Comparison of ENCODE assay signal across 20 mouse cellular contexts in the genomic region with DNA sequence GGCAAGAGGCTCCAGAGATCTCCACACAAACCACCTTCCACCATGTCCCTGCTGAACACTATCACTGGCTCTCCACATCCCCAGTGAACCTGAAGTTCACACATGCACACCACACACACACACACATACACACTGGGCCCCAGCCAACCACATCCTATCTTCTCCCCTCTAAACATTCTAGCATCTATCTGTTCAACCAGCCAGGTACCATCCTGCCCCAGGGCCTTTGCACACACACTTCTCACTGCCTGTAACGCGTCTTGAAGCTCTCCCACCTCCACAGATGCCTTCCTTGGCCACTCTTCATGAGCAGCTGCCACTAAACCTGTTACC. TPM values are rescaled to one million over a fixed set of nuclear protein-coding genes. Genes with fewer than 3 reads are reported as not detected.
DNase-seq lines count a peak whose midpoint lies in the region; ATAC-seq lines count a peak whose summit lies in the region.
"Had no signal": no experiment of that assay in that cellular context is flagged by ENCODE, and none has a peak within 500 bp of the region (broad histone marks: within the 10 kb centered on the region; RNA-seq: fewer than 3 reads in every experiment).

No protein-coding gene starts in this region.

- no peak for ATAC-seq in liver, embryonic 11.5 days (replicated peaks; ENCODE audit: low FRiP score)
- ATAC-seq in activated CD4-positive, CD25-positive, alpha-beta regulatory T cell, adult 4 months, result peak; percentile 44
- ATAC-seq in liver, embryonic 15.5 days (ENCODE audit: insufficient read depth), result no peak
- ATAC-seq in forebrain, embryonic 14.5 days, result no peak
- ATAC-seq: intestine, embryonic 16.5 days had no signal

- 97% methylated on average over 2 of the region's 2 CpGs for WGBS in liver, embryonic 11.5 days
- 93% methylated on average over 2 of the region's 2 CpGs for WGBS in liver, embryonic 15.5 days (ENCODE audit: insufficient replicate concordance)
- WGBS in forebrain, embryonic 14.5 days, result 83% methylated on average over 2 of the region's 2 CpGs

- H3K4me2 ChIP-seq in liver, embryonic 11.5 days, result peak overlapping the region; percentile 12; the same call in 1 of the 2 replicates
- H3K4me2 ChIP-seq in liver, embryonic 15.5 days, result peak overlapping the region; percentile 80
- no peak overlapping the region for H3K4me2 ChIP-seq in forebrain, embryonic 14.5 days (ENCODE audit: low read length)
- H3K4me2 ChIP-seq: heart, embryonic 13.5 days; hindbrain, embryonic 14.5 days; limb, embryonic 12.5 days; lung, embryonic 14.5 days had no signal

- peak overlapping the region; percentile 25; the same call in 1 of the 2 replicates for H3K27ac ChIP-seq in liver, embryonic 11.5 days (ENCODE audit: low read depth, low read length)
- H3K27ac ChIP-seq in liver, embryonic 15.5 days (replicated peaks), result peak overlapping the region; percentile 91
- H3K27ac ChIP-seq in forebrain, embryonic 14.5 days (ENCODE audit: low read depth, low read length), result no peak overlapping the region
- H3K27ac ChIP-seq: forebrain, embryonic 10.5 days; gastrocnemius, adult 2 months; heart, embryonic 13.5 days; hindbrain, embryonic 14.5 days; limb, embryonic 12.5 days; neural tube, embryonic 12.5 days had no signal

- H3K36me3 ChIP-seq in liver, embryonic 11.5 days (ENCODE audit: control insufficient read depth, insufficient read depth, low read length), result peaks cover 8% of the 10 kb centered on the region
- peaks cover 27% of the 10 kb centered on the region for H3K36me3 ChIP-seq in liver, embryonic 15.5 days (replicated peaks)
- peaks cover 6% of the 10 kb centered on the region; the same call in 1 of the 2 replicates for H3K36me3 ChIP-seq in forebrain, embryonic 14.5 days (ENCODE audit: control insufficient read depth, insufficient read depth, low read length)

- H3K9me3 ChIP-seq in liver, embryonic 11.5 days (ENCODE audit: control insufficient read depth, low read length), result peaks cover 4% of the 10 kb centered on the region
- H3K9me3 ChIP-seq in liver, embryonic 15.5 days (replicated peaks), result peaks cover 7% of the 10 kb centered on the region; the same call in 1 of the 2 replicates
- H3K9me3 ChIP-seq in forebrain, embryonic 14.5 days (replicated peaks; ENCODE audit: control insufficient read depth, low read length), result no peaks in the 10 kb centered on the region
- H3K9me3 ChIP-seq: heart, embryonic 13.5 days had no signal

- no peak overlapping the region for H3K9ac ChIP-seq in liver, embryonic 11.5 days (ENCODE audit: low read depth, low read length)
- H3K9ac ChIP-seq in liver, embryonic 15.5 days, result peak overlapping the region; percentile 38
- no peak overlapping the region for H3K9ac ChIP-seq in forebrain, embryonic 14.5 days (ENCODE audit: low read length)
- H3K9ac ChIP-seq: heart, embryonic 13.5 days; hindbrain, embryonic 14.5 days; limb, embryonic 12.5 days; lung, embryonic 14.5 days; neural tube, embryonic 12.5 days had no signal

- no peaks in the 10 kb centered on the region for H3K27me3 ChIP-seq in liver, embryonic 11.5 days (replicated peaks; ENCODE audit: control insufficient read depth, insufficient read depth, low read length)
- H3K27me3 ChIP-seq in liver, embryonic 15.5 days, result no peaks in the 10 kb centered on the region
- H3K27me3 ChIP-seq in forebrain, embryonic 14.5 days (replicated peaks; ENCODE audit: control insufficient read depth, insufficient read depth, low read length), result no peaks in the 10 kb centered on the region
- H3K27me3 ChIP-seq: heart, embryonic 13.5 days; limb, embryonic 12.5 days; neural tube, embryonic 12.5 days had no signal

- H3K4me3 ChIP-seq in liver, embryonic 11.5 days (ENCODE audit: low read depth, low read length), result no peak overlapping the region
- H3K4me3 ChIP-seq in liver, embryonic 15.5 days (replicated peaks), result peak overlapping the region; percentile 61
- H3K4me3 ChIP-seq in forebrain, embryonic 14.5 days (ENCODE audit: low read depth, low read length), result no peak overlapping the region
- H3K4me3 ChIP-seq: forebrain, embryonic 10.5 days; gastrocnemius, adult 2 months; heart, embryonic 13.5 days; limb, embryonic 12.5 days; neural tube, embryonic 12.5 days had no signal

- DNase-seq in liver, embryonic 11.5 days (ENCODE audit: low spot score), result no peak
- DNase-seq in liver, result no peak
- peak; percentile 23 to 39 for DNase-seq in thymus, postnatal 36 days
- no peak for DNase-seq in frontal cortex, adult 2 months (ENCODE audit: extremely low spot score in 1 of 2, low spot score in 1 of 2)
- DNase-seq in heart, adult 18-20 months, result no peak
- no peak for DNase-seq in forebrain, embryonic 14.5 days (ENCODE audit: low spot score)
- DNase-seq: adrenal gland, postnatal 14 days; cerebellum, adult 11-12 months; gastrocnemius, adult 2 months; kidney, postnatal 4 days; lung, embryonic 14.5 days; lung, postnatal 4 days had no signal

- peaks cover 64% of the 10 kb centered on the region for H3K4me1 ChIP-seq in liver, embryonic 11.5 days (replicated peaks; ENCODE audit: control insufficient read depth, insufficient read depth, low read length)
- peaks cover 98% of the 10 kb centered on the region for H3K4me1 ChIP-seq in liver, embryonic 15.5 days (replicated peaks)
- no peaks in the 10 kb centered on the region for H3K4me1 ChIP-seq in forebrain, embryonic 14.5 days (ENCODE audit: control insufficient read depth, insufficient read depth, low read length)

RNA-seq across cellular contexts. Expression of a gene that starts 11.6 kb away (rescaled TPM):
- 16.1 and 16.5 TPM in 2 replicates for polyA plus RNA-seq in liver, embryonic 11.5 days (2014; fragmentation: Nextera tagmentation; extraction: Ambion mirVana)
- polyA plus RNA-seq in activated CD4-positive, CD25-positive, alpha-beta regulatory T cell, adult 4 months (2017; shearing (Covaris generic)), result 10 to 100 TPM; 34.5 to 45.2 TPM
- 13.7 TPM in 2 replicates for polyA plus RNA-seq in liver, embryonic 15.5 days (2015; fragmentation: Nextera tagmentation; extraction: Ambion mirVana)
- polyA plus RNA-seq in frontal cortex, adult 2 months (2012; rRNA removed), result 101 and 102 TPM in 2 replicates
- total RNA-seq in heart, adult 18-20 months (2021), result 1 to 10 TPM; 5.1 to 6.8 TPM
- polyA plus RNA-seq in forebrain, embryonic 14.5 days (2014; fragmentation: Nextera tagmentation; extraction: Ambion mirVana), result 28.4 and 34.4 TPM in 2 replicates

Comparison
In these comparisons a context has a peak if more than half of its experiments do, and no peak if none do; other contexts are left out.
1. DNase-seq: peak in thymus, postnatal 36 days (2 of 2); none in liver, embryonic 11.5 days (single experiment), liver (single experiment), frontal cortex, adult 2 months (0 of 2), heart, adult 18-20 months (0 of 2) and forebrain, embryonic 14.5 days (single experiment).